Mouse (Mus musculus) layer of hippocampus, adult 2 months (tissue): Measurements from ENCODE around the gene Hoxa9. TPM values are rescaled to one million over a fixed set of nuclear protein-coding genes. Genes with fewer than 3 reads are reported as not detected.

Experiments used
- DNase-seq, 2 experiments: peaks; one replicate each; pipeline ENCODE4 v3.0.0; 2022; ENCODE audit warnings: low spot score in 2 of 2
- H3K27ac ChIP-seq: fragments of 200-600 bp; 2 replicates; pipeline ENCODE4 v1.8.1; 2022
- H3K4me3 ChIP-seq: fragments of 200-600 bp; 2 replicates; pipeline ENCODE4 v1.8.1; 2022; ENCODE audit warnings: mild to moderate bottlenecking
- CTCF ChIP-seq: fragments of 200-600 bp; conservative IDR thresholded peaks from 2 replicates; pipeline ENCODE4 v1.8.1; 2022; ENCODE audit warnings: antibody characterized with exemption, mild to moderate bottlenecking, moderate library complexity
- total RNA-seq, 2 experiments: library from RNA; stranded (reverse); gene quantifications; 2 replicates each; pipeline ENCODE4 v1.2.3; 2021

Gene Hoxa9
- total RNA-seq, 2 experiments from 2014 or later: not detected

GRCm38 (mm10) chr6:52266666-52266985, 35.7 kb upstream of the Hoxa9 start:
- Histone ChIP-seq H3K4me3 (no peak overlapping the region), H3K27ac (no peak overlapping the region)
- no peak for DNase-seq
- no peak for TF ChIP-seq CTCF

- TF ChIP-seq CTCF: no peak
- no peak overlapping the region for H3K27ac ChIP-seq
These were observed 35.2 kb upstream of the Hoxa9 start for GRCm38 (mm10) chr6:52265913-52266665.

DNA sequence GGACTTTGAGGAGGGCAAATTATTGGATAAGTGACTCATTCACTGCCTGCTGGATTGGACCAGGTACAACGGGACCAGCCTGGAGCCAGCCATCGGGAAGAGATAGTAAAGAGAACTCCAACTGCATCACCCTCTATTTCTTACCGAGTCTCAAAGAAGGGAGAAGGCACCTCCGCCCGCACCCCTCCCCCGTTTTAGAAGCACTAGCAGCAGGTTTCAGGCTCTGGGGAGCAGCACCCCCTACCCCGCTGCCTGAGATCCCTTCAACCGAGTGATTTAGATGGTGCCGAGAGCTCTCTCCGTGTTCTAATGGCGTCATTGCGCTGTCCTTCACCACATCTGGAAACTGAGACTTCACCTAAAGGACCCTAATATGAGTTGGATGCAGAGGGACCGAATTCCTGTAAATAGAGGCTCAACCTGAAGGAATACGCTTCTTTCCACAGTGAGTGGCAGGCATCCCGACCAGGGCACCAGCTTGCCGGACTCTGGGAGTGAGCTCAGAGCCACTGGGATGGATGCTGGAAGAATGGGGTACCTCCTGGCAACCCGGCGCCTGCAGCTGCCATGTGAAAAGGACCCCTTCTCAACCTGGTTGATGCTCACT, 34.5 kb upstream of the Hoxa9 start:
- DNase-seq: no peak
- Histone ChIP-seq H3K27ac (no peak overlapping the region), H3K4me3 (no peak overlapping the region)
- TF ChIP-seq CTCF: no peak

More at GRCm38 (mm10) chr6:52265913-52266665, 35.2 kb upstream of the Hoxa9 start:
- no peak overlapping the region for H3K4me3 ChIP-seq
- DNase-seq: no peak

- TF ChIP-seq CTCF: no peak
- Histone ChIP-seq H3K27ac (no peak overlapping the region), H3K4me3 (no peak overlapping the region)
- DNase-seq: no peak
These were observed 33.4 kb upstream of the Hoxa9 start for GRCm38 (mm10) chr6:52264106-52264790.

DNA sequence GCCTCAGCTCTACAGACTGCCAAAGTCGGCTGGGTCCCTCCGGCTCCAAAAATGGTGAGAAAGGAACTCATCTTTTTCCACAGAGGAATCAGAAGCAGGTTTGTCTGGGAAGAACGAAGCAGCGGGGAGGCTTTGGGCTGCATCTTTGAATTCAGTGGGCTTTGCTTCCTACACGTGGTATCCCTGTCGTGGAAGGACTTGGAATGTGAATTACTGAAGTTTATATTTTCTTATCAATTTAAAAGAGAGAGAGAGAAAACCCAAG, 32.4 kb upstream of the Hoxa9 start:
- no peak overlapping the region for H3K27ac ChIP-seq
- TF ChIP-seq CTCF: no peak
- no peak for DNase-seq
- no peak overlapping the region for H3K4me3 ChIP-seq

DNA sequence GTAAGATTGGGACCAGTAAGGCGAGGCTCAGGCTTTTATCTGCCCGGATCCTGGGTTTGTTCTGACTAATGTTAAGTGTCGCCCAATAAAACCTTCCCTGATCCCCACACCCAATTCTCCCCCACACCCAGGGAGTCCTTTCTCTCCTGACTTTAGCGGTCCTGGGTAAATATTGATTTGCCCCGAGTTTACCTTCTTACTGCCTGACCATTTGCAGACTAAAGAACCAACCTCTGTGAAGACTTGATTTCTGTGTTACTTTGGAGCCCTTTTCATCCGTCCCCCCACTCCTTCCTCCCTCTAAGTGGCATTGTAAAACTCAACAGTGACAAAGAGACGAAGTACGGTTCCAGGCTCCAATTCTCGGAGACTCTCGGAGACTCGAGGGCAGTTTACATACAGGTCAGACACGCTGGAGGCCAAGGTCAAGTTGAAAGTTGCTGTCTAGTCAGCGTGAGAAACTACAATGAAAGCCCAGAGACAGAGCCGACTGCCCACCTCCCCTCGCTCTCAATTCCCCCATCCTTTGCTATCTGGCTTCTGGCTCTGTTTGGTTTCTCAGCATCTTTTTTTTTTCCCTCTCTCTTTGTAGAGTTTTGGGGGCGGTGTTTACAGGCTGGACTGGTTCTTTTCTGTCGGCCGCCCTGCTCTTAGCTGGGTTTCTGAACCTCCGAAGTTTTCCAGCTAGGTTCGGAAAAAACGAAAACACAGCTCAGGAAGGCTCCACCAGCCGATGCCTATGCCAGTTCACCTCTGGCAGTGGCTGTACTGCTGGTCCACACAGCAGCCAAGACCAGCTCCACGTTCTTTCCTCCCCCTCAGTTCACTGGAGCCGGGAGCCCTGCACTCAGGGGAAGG, 31.8 kb upstream of the Hoxa9 start:
- H3K4me3 ChIP-seq: no peak overlapping the region
- DNase-seq: no peak

GRCm38 (mm10) chr6:52261751-52262462, 31.0 kb upstream of the Hoxa9 start:
- Histone ChIP-seq H3K27ac (no peak overlapping the region), H3K4me3 (no peak overlapping the region)
- TF ChIP-seq CTCF: no peak
- DNase-seq: no peak

More for the DNA sequence above, 31.8 kb upstream of the Hoxa9 start:
- TF ChIP-seq CTCF: no peak
- H3K27ac ChIP-seq: no peak overlapping the region

DNA sequence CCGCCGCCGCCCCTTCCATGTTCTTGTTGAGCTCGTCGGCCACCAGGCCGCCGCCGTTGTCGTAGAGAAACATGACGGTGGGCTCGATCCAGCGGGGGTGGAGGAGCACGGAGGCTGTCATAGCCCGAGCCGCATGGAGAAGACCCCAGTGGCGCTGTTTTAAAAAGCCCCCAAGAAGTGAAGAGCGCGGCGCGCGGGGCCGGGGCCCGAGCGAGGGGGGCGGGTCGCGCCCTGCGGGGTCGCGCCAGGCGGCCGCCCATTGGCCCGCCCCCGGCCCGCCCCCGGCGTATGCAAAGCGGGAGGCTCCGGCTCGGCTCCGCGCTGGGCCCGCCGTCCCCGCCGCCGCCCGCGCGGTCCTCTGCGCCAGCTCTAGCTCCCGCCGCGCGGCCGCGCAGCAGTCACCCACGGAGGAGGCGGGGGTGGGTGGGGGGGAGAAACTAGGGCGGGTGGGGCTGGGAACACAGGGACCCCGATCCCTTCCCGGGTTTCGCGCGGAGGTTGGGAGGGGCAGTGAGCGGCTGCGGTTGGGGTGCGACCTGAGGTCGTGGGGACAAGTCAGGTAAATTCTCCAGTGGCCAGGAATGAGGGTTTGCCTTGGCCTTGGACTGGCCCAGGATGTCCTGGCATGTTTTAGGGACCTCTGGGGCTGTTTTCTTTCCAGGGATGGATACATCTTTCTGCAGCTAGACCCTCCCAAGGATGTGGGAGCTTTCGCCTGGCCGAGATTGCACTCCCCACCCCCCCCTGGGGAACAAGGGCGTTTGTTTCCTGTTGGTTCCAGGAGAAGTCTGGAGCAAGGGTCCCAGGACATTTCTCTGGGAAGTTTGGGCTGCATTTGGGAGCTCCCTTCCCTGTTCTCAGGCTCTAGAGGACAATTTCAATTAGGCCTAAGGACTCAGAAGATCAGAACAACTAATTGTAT, 30.0 kb upstream of the Hoxa9 start, which contains the start of gene Hoxa13:
Hoxa13 (minus strand) TSS at position 227 of the 922 bp plus-strand sequence.
- Histone ChIP-seq H3K4me3 (no peak within 1 kb of the TSS), H3K27ac (no peak within 1 kb of the TSS)
- DNase-seq: no peak
- TF ChIP-seq CTCF: no peak

- H3K27ac ChIP-seq: no peak overlapping the region
- no peak for DNase-seq
- no peak for TF ChIP-seq CTCF
- H3K4me3 ChIP-seq: no peak overlapping the region
These were observed 28.9 kb upstream of the Hoxa9 start for GRCm38 (mm10) chr6:52259811-52260261.

- TF ChIP-seq CTCF: no peak
- DNase-seq: no peak
- H3K4me3 ChIP-seq: no peak overlapping the region
- H3K27ac ChIP-seq: no peak overlapping the region
These were observed 28.3 kb upstream of the Hoxa9 start for GRCm38 (mm10) chr6:52259081-52259790.

DNA sequence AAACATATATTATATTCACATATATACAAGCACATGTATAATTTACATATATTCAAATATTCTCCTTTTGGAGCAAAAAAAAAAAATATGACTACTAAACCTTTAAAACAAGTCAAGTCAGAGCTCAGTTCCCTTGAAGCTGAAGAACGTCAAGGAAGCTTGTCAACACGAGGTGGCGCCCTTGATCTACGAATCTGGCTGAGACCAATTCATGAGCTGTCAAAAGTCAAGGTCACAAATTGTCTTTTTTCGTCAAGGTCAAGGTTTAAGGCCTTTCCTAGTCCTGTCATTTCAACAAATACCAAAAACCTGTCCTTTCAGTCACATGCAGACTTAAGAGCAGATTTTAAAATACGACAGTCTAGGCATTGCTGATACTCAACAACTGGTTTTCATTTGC, 26.1 kb upstream of the Hoxa9 start:
- H3K27ac ChIP-seq: no peak overlapping the region
- H3K4me3 ChIP-seq: no peak overlapping the region
- peak; percentile 92 for TF ChIP-seq CTCF
- peak; percentile 37 to 73 for DNase-seq
